Mouse (Mus musculus): ENCODE measurements at regions not wholly inside any gene's neighbourhood (a gene's known extent, or its start where the extent isn't known, plus 50 kb on each side); places are given as distances from the start of the nearest gene placed in this dataset.

- TF ChIP-seq CTCF (IDR thresholded peaks at IDR 0.05; ENCODE audit: low read depth) (peak; percentile 75), EP300 (optimal IDR thresholded peaks at IDR 0.05) (no peak)
Observed at GRCm38 (mm10) chr12:14315780-14316179, 163.9 kb upstream of the Fam84a start.

Data from stomach, postnatal 0 days (tissue).